Mouse (Mus musculus) spleen, postnatal 14 days (tissue): ENCODE data around the gene Ang6.
A peak's percentile ranks its signal among the peaks of the same experiment; 100 is the strongest.
"Not testable (repeated sequence)": the region's sequence is repeated elsewhere in the genome, so short reads cannot be mapped to it uniquely, and the experiment has no call there.

Experiments used
- DNase-seq, 2 experiments: peaks; one replicate each; pipeline ENCODE4 v3.0.0; 2021 to 2022; ENCODE audit warnings: low spot score in 2 of 2

Ang6 gene

GRCm38 (mm10) chr14:44002169-44002568 lies at the start of gene Ang6:
Ang6 (minus strand) TSS chr14:44002269.
- no peak for DNase-seq

GRCm38 (mm10) chr14:44046567-44046966 lies 44.5 kb upstream of the Ang6 start:
- not testable (repeated sequence) for DNase-seq

GRCm38 (mm10) chr14:44031828-44032227 lies 29.8 kb upstream of the Ang6 start:
- not testable (repeated sequence) for DNase-seq

GRCm38 (mm10) chr14:44009686-44010085 lies 7.6 kb upstream of the Ang6 start:
- DNase-seq = not testable (repeated sequence)

- DNase-seq = not testable (repeated sequence)
These were observed 6.0 kb upstream of the Ang6 start for GRCm38 (mm10) chr14:44008021-44008420.

- DNase-seq = no peak
These were observed 469 bp downstream of the Ang6 start for GRCm38 (mm10) chr14:44001600-44001999.

GRCm38 (mm10) chr14:43998455-43999000 lies 3.5 kb downstream of the Ang6 start:
- DNase-seq = not testable (repeated sequence)

GRCm38 (mm10) chr14:43987404-43987803 lies 14.7 kb downstream of the Ang6 start:
- DNase-seq = peak; percentile 34 to 61

GRCm38 (mm10) chr14:43986147-43986546 lies 15.9 kb downstream of the Ang6 start:
- DNase-seq = no peak

- peak in 1 of 2 experiments; percentile 16 for DNase-seq
These were observed 18.2 kb downstream of the Ang6 start for GRCm38 (mm10) chr14:43983897-43984296.

GRCm38 (mm10) chr14:43983454-43983853 lies 18.6 kb downstream of the Ang6 start:
- DNase-seq = no peak

GRCm38 (mm10) chr14:43956769-43957168 lies 45.3 kb downstream of the Ang6 start, which contains the start of gene Ang5:
Ang5 (plus strand) TSS chr14:43957069.
- not testable (repeated sequence) for DNase-seq

- DNase-seq = not testable (repeated sequence)
These were observed 47.0 kb downstream of the Ang6 start for GRCm38 (mm10) chr14:43955074-43955473.

GRCm38 (mm10) chr14:43953382-43953781 lies 48.7 kb downstream of the Ang6 start:
- not testable (repeated sequence) for DNase-seq
